Mouse (Mus musculus) G1E-ER4 (cell line): ENCODE data around the gene Zbtb5. TPM values are rescaled to one million over a fixed set of nuclear protein-coding genes. Genes with fewer than 3 reads are reported as not detected.

Source experiments
- GATA1 ChIP-seq: IDR thresholded peaks from one replicate; pipeline ENCODE4 v1.8.0; 2012; ENCODE audit warnings: low read length, inconsistent platforms
- polyA plus RNA-seq: library from polyadenylated mRNA; stranded (reverse); fragments of >175 nt; gene quantifications from 2 replicates; pipeline ENCODE4 v1.2.3, GENCODE M21; 2012

The Zbtb5 gene
- polyA plus RNA-seq, 1 experiment: 3.2 TPM

- no peak for TF ChIP-seq GATA1
Observed at GRCm38 (mm10) chr4:44944426-44945075, 67.7 kb downstream of the Zbtb5 start.

- no peak for TF ChIP-seq GATA1
Observed at GRCm38 (mm10) chr4:44943480-44943879, 68.7 kb downstream of the Zbtb5 start.

- TF ChIP-seq GATA1: peak; percentile 72
Observed at GRCm38 (mm10) chr4:44942237-44942636, 70.0 kb downstream of the Zbtb5 start.

Other genes with a start within 250 kb of the Zbtb5 start
- 74.7 and 115 TPM in 2 replicates for gene Grhpr, start 31.0 kb downstream of the Zbtb5 start, polyA plus RNA-seq
- 4.4 and 10.3 TPM in 2 replicates for gene Polr1e, start 6.2 kb upstream of the Zbtb5 start, polyA plus RNA-seq
- 5.6 and 6.1 TPM in 2 replicates for gene Fbxo10, start 72.2 kb upstream of the Zbtb5 start, polyA plus RNA-seq
- 194 and 202 TPM in 2 replicates for gene Tomm5, start 95.7 kb upstream of the Zbtb5 start, polyA plus RNA-seq
- gene Frmpd1, start 172.5 kb upstream of the Zbtb5 start, polyA plus RNA-seq: 7.4 and 7.9 TPM in 2 replicates